Mouse (Mus musculus) megakaryocyte, embryonic 14.5 days (primary cell): ENCODE data around the gene Cab39.

ENCODE experiments used
- FLI1 ChIP-seq: IDR thresholded peaks from 2 replicates; pipeline ENCODE4 v1.6.1; 2012; ENCODE audit warnings: low read length, inconsistent platforms, mixed read lengths
- GATA1 ChIP-seq: IDR thresholded peaks from 3 replicates; pipeline ENCODE4 v1.6.1; 2012; ENCODE audit warnings: mixed read lengths, low read length, inconsistent platforms, borderline replicate concordance

GRCm38 (mm10) chr1:85838056-85838455 is 44.8 kb downstream of the Cab39 start:
- TF ChIP-seq GATA1 (no peak), FLI1 (no peak)
